Mouse (Mus musculus): ENCODE results near the gene C330007P06Rik. TPM values are rescaled to one million over a fixed set of nuclear protein-coding genes. Genes with fewer than 3 reads are reported as not detected.

Gene C330007P06Rik
- polyA plus RNA-seq, 1 experiment, result 56.6 TPM

GRCm38 (mm10) chrX:36796163-36796581, 77.7 kb downstream of the C330007P06Rik start:
- H3K4me3 ChIP-seq (ENCODE audit: insufficient read depth, low read depth, low read length), result peak overlapping the region; percentile 99
- peak overlapping the region; percentile 95 for H3K27ac ChIP-seq (replicated peaks; ENCODE audit: low read depth, low read length)
- no peaks in the 10 kb centered on the region for H3K4me1 ChIP-seq (ENCODE audit: control insufficient read depth, insufficient read depth, insufficient read length, low read length)

DNA sequence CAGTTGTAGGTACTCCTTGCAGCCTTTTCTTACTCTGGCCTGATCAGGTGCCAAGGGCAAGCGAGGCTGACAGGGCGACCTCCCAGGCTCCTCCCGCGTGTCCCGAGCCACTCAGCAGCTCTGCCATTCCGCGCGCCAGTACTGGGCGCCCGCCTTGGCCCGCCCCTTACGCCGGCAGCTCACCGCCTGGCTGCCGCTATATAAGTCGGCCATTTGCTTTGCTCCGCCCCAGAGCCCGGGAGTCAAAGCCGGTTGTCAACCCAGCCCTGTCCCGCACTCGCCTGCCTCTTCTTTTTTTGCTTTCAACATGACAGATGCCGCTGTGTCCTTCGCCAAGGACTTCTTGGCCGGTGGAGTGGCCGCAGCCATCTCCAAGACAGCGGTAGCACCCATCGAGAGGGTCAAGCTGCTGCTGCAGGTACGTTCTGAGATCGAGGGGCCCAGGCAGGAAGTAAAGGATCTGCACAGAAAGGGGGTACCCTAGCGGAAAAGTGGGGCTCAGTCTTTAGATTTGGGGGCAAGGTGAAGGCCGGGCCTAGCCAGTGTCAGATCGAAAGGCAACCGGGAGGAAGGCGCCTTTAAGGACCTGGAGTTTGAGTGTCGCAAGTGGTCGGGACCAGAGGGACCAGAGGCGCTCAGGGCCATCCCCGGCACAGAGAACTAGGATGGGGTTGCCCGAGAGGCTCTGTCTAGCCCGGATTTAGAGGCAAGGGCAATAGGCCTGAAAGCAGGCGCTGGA, 78.3 kb downstream of the C330007P06Rik start, which contains the start of gene Slc25a5:
Gene Slc25a5, plus strand, starts transcription at position 228 of the 739 bp plus-strand sequence.
- Histone ChIP-seq H3K27ac (replicated peaks; ENCODE audit: low read depth, low read length) (peak within 1 kb of the TSS; percentile 95), H3K4me1 (ENCODE audit: control insufficient read depth, insufficient read depth, insufficient read length, low read length) (no peaks in the 10 kb centered on the region), H3K4me3 (ENCODE audit: insufficient read depth, low read depth, low read length) (peak within 1 kb of the TSS; percentile 99)

GRCm38 (mm10) chrX:36794571-36794970, 79.3 kb downstream of the C330007P06Rik start:
- Histone ChIP-seq H3K4me1 (ENCODE audit: control insufficient read depth, insufficient read depth, insufficient read length, low read length) (no peaks in the 10 kb centered on the region), H3K27ac (replicated peaks; ENCODE audit: low read depth, low read length) (no peak overlapping the region), H3K4me3 (ENCODE audit: insufficient read depth, low read depth, low read length) (no peak overlapping the region)

GRCm38 (mm10) chrX:36789360-36789759, 84.6 kb downstream of the C330007P06Rik start:
- H3K27ac ChIP-seq (replicated peaks; ENCODE audit: low read depth, low read length), result no peak overlapping the region
- H3K4me3 ChIP-seq (ENCODE audit: insufficient read depth, low read depth, low read length), result no peak overlapping the region
- no peaks in the 10 kb centered on the region for H3K4me1 ChIP-seq (ENCODE audit: control insufficient read depth, insufficient read depth, insufficient read length, low read length)

- Histone ChIP-seq H3K4me1 (ENCODE audit: control insufficient read depth, insufficient read depth, insufficient read length, low read length) (no peaks in the 10 kb centered on the region), H3K27ac (replicated peaks; ENCODE audit: low read depth, low read length) (no peak overlapping the region), H3K4me3 (ENCODE audit: insufficient read depth, low read depth, low read length) (no peak overlapping the region)
These were observed 96.2 kb downstream of the C330007P06Rik start for GRCm38 (mm10) chrX:36777694-36778093.

- H3K27ac ChIP-seq (replicated peaks; ENCODE audit: low read depth, low read length), result no peak overlapping the region
These were observed 98.4 kb downstream of the C330007P06Rik start for GRCm38 (mm10) chrX:36775520-36775919.

More at GRCm38 (mm10) chrX:36775520-36775919, 98.4 kb downstream of the C330007P06Rik start:
- Histone ChIP-seq H3K4me1 (ENCODE audit: control insufficient read depth, insufficient read depth, insufficient read length, low read length) (no peaks in the 10 kb centered on the region), H3K4me3 (ENCODE audit: insufficient read depth, low read depth, low read length) (no peak overlapping the region)

Other genes starting within 250 kb of the C330007P06Rik start
- gene Akap17b, start 228.7 kb downstream of the C330007P06Rik start, polyA plus RNA-seq (2012; ENCODE audit: insufficient read depth, insufficient read length, missing spikeins), result 0.63 and 0.79 TPM in 2 replicates
- not detected in 2 replicates for gene Slc25a43, start 130.5 kb downstream of the C330007P06Rik start, polyA plus RNA-seq (2012; ENCODE audit: insufficient read depth, insufficient read length, missing spikeins)
- gene Slc25a5, start 78.5 kb downstream of the C330007P06Rik start, polyA plus RNA-seq (2012; ENCODE audit: insufficient read depth, insufficient read length, missing spikeins), result 955 and 1,042 TPM in 2 replicates
- 94.7 and 101 TPM in 2 replicates for gene Ube2a, start 211 bp downstream of the C330007P06Rik start, polyA plus RNA-seq (2012; ENCODE audit: insufficient read depth, insufficient read length, missing spikeins)
- 1.5 and 2.2 TPM in 2 replicates for gene Nkrf, start 28.8 kb upstream of the C330007P06Rik start, polyA plus RNA-seq (2012; ENCODE audit: insufficient read depth, insufficient read length, missing spikeins)
- 2.1 and 2.8 TPM in 2 replicates for gene Sept6, start 117.7 kb upstream of the C330007P06Rik start, polyA plus RNA-seq (2012; ENCODE audit: insufficient read depth, insufficient read length, missing spikeins)
- gene Sowahd, start 174.7 kb upstream of the C330007P06Rik start, polyA plus RNA-seq (2012; ENCODE audit: insufficient read depth, insufficient read length, missing spikeins), result not detected in 2 replicates
- 550 and 567 TPM in 2 replicates for gene Rpl39, start 211.3 kb upstream of the C330007P06Rik start, polyA plus RNA-seq (2012; ENCODE audit: insufficient read depth, insufficient read length, missing spikeins)
- 9.0 and 11.5 TPM in 2 replicates for gene Upf3b, start 236.2 kb upstream of the C330007P06Rik start, polyA plus RNA-seq (2012; ENCODE audit: insufficient read depth, insufficient read length, missing spikeins)

Data from brown adipose tissue, adult 24 weeks (tissue).